Mouse (Mus musculus) heart, embryonic 13.5 days (tissue): ENCODE results near the gene Dnmt3a. TPM values are rescaled to one million over a fixed set of nuclear protein-coding genes. Genes with fewer than 3 reads are reported as not detected.
A peak's percentile ranks its signal among the peaks of the same experiment; 100 is the strongest.

Experiments
- ATAC-seq: fragments of 200-750 bp; cut with Nextera tagmentation; 2 replicates; pipeline ENCODE4 v1.8.0; 2017; ENCODE audit warnings: moderate TSS enrichment; ENCODE audit not compliant: insufficient number of reproducible peaks, low FRiP score, low TSS enrichment; ENCODE audit errors: extremely low read depth
- H3K27ac ChIP-seq: fragments of 300-500 bp; sonication (generic); replicated peaks from 2 replicates; pipeline ENCODE4 v1.5.1; 2015; ENCODE audit warnings: moderate library complexity, mild to moderate bottlenecking, inconsistent platforms
- H3K27me3 ChIP-seq: fragments of 300-500 bp; sonication (generic); replicated peaks from 2 replicates; pipeline ENCODE4 v1.6.1; 2015; ENCODE audit warnings: mild to moderate bottlenecking, inconsistent platforms
- H3K36me3 ChIP-seq: fragments of 300-500 bp; sonication (generic); 2 replicates; pipeline ENCODE4 v1.6.1; 2015; ENCODE audit warnings: mild to moderate bottlenecking, inconsistent platforms
- H3K4me1 ChIP-seq: fragments of 300-500 bp; sonication (generic); 2 replicates; pipeline ENCODE4 v1.6.1; 2015; ENCODE audit warnings: inconsistent platforms
- H3K4me2 ChIP-seq: fragments of 300-500 bp; sonication (generic); 2 replicates; pipeline ENCODE4 v1.6.1; 2015; ENCODE audit warnings: inconsistent platforms, mild to moderate bottlenecking, moderate library complexity
- H3K4me3 ChIP-seq: fragments of 300-500 bp; sonication (generic); 2 replicates; pipeline ENCODE4 v1.5.1; 2015; ENCODE audit warnings: moderate library complexity, mild to moderate bottlenecking, inconsistent platforms
- H3K9ac ChIP-seq: fragments of 300-500 bp; sonication (generic); 2 replicates; pipeline ENCODE4 v1.6.1; 2015; ENCODE audit warnings: inconsistent platforms, mild to moderate bottlenecking, moderate library complexity
- H3K9me3 ChIP-seq: fragments of 300-500 bp; sonication (generic); 2 replicates; pipeline ENCODE4 v1.6.1; 2016; ENCODE audit warnings: inconsistent platforms
- WGBS: fragments of 180-500 bp; shearing (Covaris S2); methylation state at CpG from one replicate; pipeline ENCODE4 v1.1.7; 2015; ENCODE audit warnings: mixed read lengths; 5-methylcytosine and 5-hydroxymethylcytosine counted together
- polyA plus RNA-seq: library from polyadenylated mRNA; unstranded; fragments of >200 nt; fragmentation: Nextera tagmentation; extraction: Ambion mirVana; gene quantifications from 2 replicates; pipeline ENCODE4 v1.2.1, GENCODE M21; 2015

Dnmt3a gene
- polyA plus RNA-seq, 1 experiment from 2014 or later, result 94.2 TPM

DNA sequence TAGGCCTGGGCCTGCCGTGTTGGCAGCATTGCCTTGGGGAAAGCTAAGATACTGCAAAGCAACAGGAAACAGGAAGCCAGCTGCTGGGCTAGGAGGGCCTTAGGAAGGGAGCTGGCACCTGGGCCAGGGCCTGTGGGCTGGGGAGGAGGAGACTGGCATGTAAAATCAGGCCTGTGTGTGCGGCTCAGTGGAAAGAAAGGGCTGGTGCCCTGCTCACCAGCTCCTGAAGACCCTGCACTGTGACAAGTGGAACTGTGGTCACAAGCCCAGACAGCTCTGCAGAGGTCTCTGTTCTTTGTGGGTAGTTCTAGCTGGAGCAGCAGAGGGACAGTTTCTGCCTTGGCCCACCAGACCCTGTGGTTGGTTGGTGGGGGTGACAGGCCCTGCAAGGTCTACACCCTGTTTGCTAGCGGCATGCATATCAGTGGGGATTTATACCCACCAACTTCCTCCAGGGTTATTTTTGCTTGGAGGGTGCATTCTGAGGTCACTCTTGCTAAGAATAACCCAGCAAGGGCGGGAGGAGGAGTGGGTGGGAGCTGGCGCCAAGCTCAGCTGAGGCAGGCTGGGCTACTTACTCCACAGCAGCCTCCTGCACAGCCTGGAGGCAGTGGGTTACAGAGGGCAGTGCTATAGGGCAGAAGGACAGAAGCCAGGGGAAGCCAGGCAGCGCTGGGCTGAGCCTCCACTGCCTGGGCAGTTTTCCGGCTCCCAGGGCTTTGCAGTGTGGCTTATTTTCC, 50.1 kb downstream of the Dnmt3a start:
- peak; percentile 67 for ATAC-seq
- Histone ChIP-seq H3K27me3 (no peaks in the 10 kb centered on the region), H3K9me3 (no peaks in the 10 kb centered on the region), H3K4me3 (peak overlapping the region; percentile 10; the same call in 1 of the 2 replicates), H3K4me1 (peaks cover 59% of the 10 kb centered on the region), H3K4me2 (peak overlapping the region; percentile 45), H3K27ac (peak overlapping the region; percentile 97), H3K9ac (peak overlapping the region; percentile 74), H3K36me3 (peaks cover 70% of the 10 kb centered on the region)
- 9% methylated on average over 7 of the region's 7 CpGs for WGBS

- Histone ChIP-seq H3K9me3 (no peaks in the 10 kb centered on the region), H3K4me2 (peak overlapping the region; percentile 45), H3K36me3 (peaks cover 69% of the 10 kb centered on the region), H3K27ac (peak overlapping the region; percentile 97), H3K4me1 (peaks cover 59% of the 10 kb centered on the region), H3K4me3 (no peak overlapping the region), H3K9ac (peak overlapping the region; percentile 74), H3K27me3 (no peaks in the 10 kb centered on the region)
- no peak for ATAC-seq
- WGBS, result 42% methylated on average over 2 of the region's 2 CpGs
These were observed 50.9 kb downstream of the Dnmt3a start for GRCm38 (mm10) chr12:3856748-3857147.

GRCm38 (mm10) chr12:3857231-3857630, 51.4 kb downstream of the Dnmt3a start:
- no peaks in the 10 kb centered on the region for H3K9me3 ChIP-seq
- 52% methylated on average over 3 of the region's 3 CpGs for WGBS
- peaks cover 59% of the 10 kb centered on the region for H3K4me1 ChIP-seq
- H3K36me3 ChIP-seq, result peaks cover 70% of the 10 kb centered on the region
- ATAC-seq, result no peak
- no peaks in the 10 kb centered on the region for H3K27me3 ChIP-seq
- H3K27ac ChIP-seq, result peak overlapping the region; percentile 97
- no peak overlapping the region for H3K4me3 ChIP-seq
- H3K4me2 ChIP-seq, result no peak overlapping the region
- peak overlapping the region; percentile 39; the same call in 1 of the 2 replicates for H3K9ac ChIP-seq

- 68% methylated on average over 9 of the region's 9 CpGs for WGBS
- peaks cover 70% of the 10 kb centered on the region for H3K36me3 ChIP-seq
- no peaks in the 10 kb centered on the region for H3K27me3 ChIP-seq
- peaks cover 59% of the 10 kb centered on the region for H3K4me1 ChIP-seq
- H3K4me2 ChIP-seq, result no peak overlapping the region
- ATAC-seq, result no peak
- no peak overlapping the region for H3K9ac ChIP-seq
- H3K4me3 ChIP-seq, result no peak overlapping the region
- no peaks in the 10 kb centered on the region for H3K9me3 ChIP-seq
- H3K27ac ChIP-seq, result no peak overlapping the region
These were observed 52.0 kb downstream of the Dnmt3a start for GRCm38 (mm10) chr12:3857773-3858172.

DNA sequence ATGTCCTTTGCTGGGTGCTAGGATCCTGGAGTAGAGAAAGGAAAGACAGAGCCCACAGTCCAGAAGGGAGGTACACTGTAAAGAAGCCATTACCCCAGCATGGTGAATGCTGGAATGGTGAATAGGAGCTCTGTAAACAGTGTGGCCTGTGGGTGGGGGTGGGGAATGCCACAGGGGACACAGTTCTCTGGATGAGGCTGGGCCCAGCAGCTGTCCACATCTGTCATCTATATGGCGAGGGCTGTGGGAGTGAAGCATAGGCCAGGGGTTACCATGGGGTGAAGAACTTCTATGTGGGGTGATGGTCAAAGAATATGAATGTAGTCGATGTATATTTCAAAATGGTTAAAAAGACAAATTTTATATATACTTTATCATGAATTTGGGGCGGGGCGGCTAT, 52.9 kb downstream of the Dnmt3a start:
- Histone ChIP-seq H3K4me1 (peaks cover 55% of the 10 kb centered on the region), H3K9me3 (no peaks in the 10 kb centered on the region), H3K9ac (no peak overlapping the region), H3K27me3 (no peaks in the 10 kb centered on the region), H3K4me2 (no peak overlapping the region), H3K4me3 (no peak overlapping the region), H3K27ac (0 out of 2 replicates have a peak overlapping the region, but pooled peaks have one; percentile 8), H3K36me3 (peaks cover 69% of the 10 kb centered on the region)
- no peak for ATAC-seq
- WGBS, result 79% methylated on average over 4 of the region's 4 CpGs

- Histone ChIP-seq H3K4me3 (no peak overlapping the region), H3K4me2 (no peak overlapping the region), H3K9ac (peak overlapping the region; percentile 25; the same call in 1 of the 2 replicates), H3K9me3 (no peaks in the 10 kb centered on the region), H3K4me1 (peaks cover 47% of the 10 kb centered on the region), H3K36me3 (peaks cover 68% of the 10 kb centered on the region), H3K27ac (no peak overlapping the region), H3K27me3 (no peaks in the 10 kb centered on the region)
- no peak for ATAC-seq
- WGBS, result 66% methylated on average over 3 of the region's 3 CpGs
These were observed 53.7 kb downstream of the Dnmt3a start for GRCm38 (mm10) chr12:3859545-3859944.

DNA sequence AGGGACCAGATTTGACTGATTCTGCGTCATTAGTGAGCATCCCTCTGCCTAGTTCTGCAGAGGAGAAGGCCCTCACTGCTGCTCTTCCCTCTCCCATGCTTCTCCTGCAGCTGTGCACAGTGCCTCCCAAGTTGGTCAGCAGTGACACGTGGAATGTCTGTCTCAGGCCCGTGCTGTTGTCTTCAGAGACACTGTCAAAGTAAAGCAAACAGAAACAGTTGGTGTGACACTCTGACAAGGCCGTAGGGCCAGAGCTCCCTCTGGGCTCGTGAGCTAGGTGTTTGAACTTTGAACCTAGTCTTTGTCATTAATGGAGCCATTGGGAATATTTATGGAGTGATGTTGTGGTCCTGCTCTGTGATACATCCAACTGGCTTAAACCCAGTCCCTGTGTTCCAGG, 54.2 kb downstream of the Dnmt3a start:
- Histone ChIP-seq H3K27me3 (no peaks in the 10 kb centered on the region), H3K4me3 (no peak overlapping the region), H3K36me3 (peaks cover 70% of the 10 kb centered on the region), H3K4me1 (peaks cover 43% of the 10 kb centered on the region), H3K4me2 (no peak overlapping the region), H3K9me3 (no peaks in the 10 kb centered on the region), H3K9ac (no peak overlapping the region), H3K27ac (no peak overlapping the region)
- no peak for ATAC-seq
- 57% methylated on average over 5 of the region's 5 CpGs for WGBS

- WGBS, result 71% methylated on average over 4 of the region's 4 CpGs
- Histone ChIP-seq H3K27me3 (no peaks in the 10 kb centered on the region), H3K4me1 (peaks cover 38% of the 10 kb centered on the region), H3K36me3 (peaks cover 87% of the 10 kb centered on the region), H3K27ac (peak overlapping the region; percentile 7; the same call in 1 of the 2 replicates), H3K9ac (0 out of 2 replicates have a peak overlapping the region, but pooled peaks have one; percentile 3), H3K4me3 (no peak overlapping the region), H3K9me3 (no peaks in the 10 kb centered on the region), H3K4me2 (no peak overlapping the region)
- no peak for ATAC-seq
These were observed 55.9 kb downstream of the Dnmt3a start for GRCm38 (mm10) chr12:3861665-3862228.

DNA sequence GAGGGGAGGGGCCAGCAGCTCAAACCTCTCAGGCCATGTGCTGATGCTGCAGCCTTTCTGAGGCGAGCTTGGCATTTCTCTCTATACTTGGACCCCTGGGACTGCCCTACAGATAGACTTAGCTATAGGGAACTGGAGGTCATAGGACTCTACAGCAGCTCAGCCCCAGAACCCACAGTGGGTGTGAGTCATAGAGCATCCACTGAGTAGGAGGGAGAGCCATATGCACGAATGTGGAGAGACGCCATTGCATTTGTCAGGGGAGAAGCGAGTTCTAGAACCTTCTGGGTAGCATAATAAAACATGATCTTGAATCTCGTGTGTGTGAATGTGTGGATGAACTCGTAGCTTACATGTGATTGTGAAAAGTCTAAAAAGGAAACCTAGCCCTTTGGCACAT, 56.4 kb downstream of the Dnmt3a start:
- no peak for ATAC-seq
- Histone ChIP-seq H3K9me3 (no peaks in the 10 kb centered on the region), H3K4me3 (no peak overlapping the region), H3K4me1 (peaks cover 38% of the 10 kb centered on the region), H3K27ac (0 out of 2 replicates have a peak overlapping the region, but pooled peaks have one; percentile 7), H3K27me3 (no peaks in the 10 kb centered on the region), H3K36me3 (peaks cover 86% of the 10 kb centered on the region), H3K9ac (no peak overlapping the region), H3K4me2 (no peak overlapping the region)
- 76% methylated on average over 6 of the region's 6 CpGs for WGBS

DNA sequence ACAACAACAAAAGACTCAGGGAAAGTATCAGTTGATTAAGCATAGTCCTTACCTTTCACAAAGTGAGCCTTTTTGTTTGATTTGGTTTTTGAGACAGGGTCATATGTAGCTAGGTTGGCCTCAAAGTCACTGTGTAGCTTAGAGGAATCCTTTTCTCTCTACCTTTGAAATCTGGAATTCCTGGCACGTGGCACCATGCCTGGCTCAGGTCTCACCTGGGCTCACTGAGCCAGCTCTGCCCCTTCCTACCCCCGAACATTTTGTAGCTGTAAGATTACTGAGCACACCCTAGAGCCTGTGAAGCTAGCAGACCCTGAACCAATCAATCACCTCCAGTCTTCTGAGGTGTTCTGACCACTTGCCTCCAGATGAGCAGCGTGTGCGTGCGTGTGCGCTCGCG, 58.4 kb downstream of the Dnmt3a start:
- H3K27ac ChIP-seq, result no peak overlapping the region
- peaks cover 84% of the 10 kb centered on the region for H3K36me3 ChIP-seq
- no peak overlapping the region for H3K9ac ChIP-seq
- 92% methylated on average over 8 of the region's 8 CpGs for WGBS
- peaks cover 42% of the 10 kb centered on the region for H3K4me1 ChIP-seq
- H3K27me3 ChIP-seq, result no peaks in the 10 kb centered on the region
- no peaks in the 10 kb centered on the region for H3K9me3 ChIP-seq
- no peak overlapping the region for H3K4me3 ChIP-seq
- peak; percentile 9; the same call in 1 of the 2 replicates for ATAC-seq
- H3K4me2 ChIP-seq, result no peak overlapping the region

- WGBS, result 88% methylated on average over 8 of the region's 8 CpGs
- Histone ChIP-seq H3K36me3 (peaks cover 75% of the 10 kb centered on the region), H3K4me1 (peaks cover 51% of the 10 kb centered on the region), H3K4me3 (no peak overlapping the region), H3K27ac (no peak overlapping the region), H3K27me3 (no peaks in the 10 kb centered on the region), H3K9me3 (no peaks in the 10 kb centered on the region), H3K4me2 (no peak overlapping the region), H3K9ac (no peak overlapping the region)
- no peak for ATAC-seq
These were observed 59.8 kb downstream of the Dnmt3a start for GRCm38 (mm10) chr12:3865594-3865993.
